Mouse (Mus musculus): ENCODE data around the gene Ppm1f. TPM values are rescaled to one million over a fixed set of nuclear protein-coding genes. Genes with fewer than 3 reads are reported as not detected.
A peak's percentile ranks its signal among the peaks of the same experiment; 100 is the strongest.

The Ppm1f gene
- polyA plus RNA-seq, 1 experiment = 11.3 TPM

DNA sequence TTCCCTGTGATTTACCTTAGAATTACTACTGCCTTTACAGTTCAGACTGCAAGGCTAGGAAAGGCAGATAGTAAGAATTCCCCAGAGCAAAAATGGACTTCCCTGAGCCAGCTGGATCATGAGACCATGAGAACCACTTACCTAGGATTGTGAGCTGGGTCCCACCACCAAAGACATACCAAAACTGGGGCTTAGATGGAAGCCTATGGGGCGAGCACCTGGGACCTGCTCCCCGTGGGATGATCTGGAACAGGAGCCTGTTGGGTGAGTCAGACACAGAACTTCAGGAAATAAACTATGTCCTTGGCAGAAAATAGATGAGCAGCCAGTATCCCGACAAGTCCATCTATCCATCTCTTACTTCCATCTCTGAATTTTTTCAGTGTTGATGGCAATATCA lies 34.0 kb upstream of the Ppm1f start:
- 52% methylated on average over 3 of the region's 3 CpGs for WGBS
- H3K27me3 ChIP-seq (ENCODE audit: control insufficient read depth, insufficient read depth, low read length) = no peaks in the 10 kb centered on the region
- no peak for DNase-seq (ENCODE audit: low read depth in 1 of 2, low spot score in 2 of 2)

DNA sequence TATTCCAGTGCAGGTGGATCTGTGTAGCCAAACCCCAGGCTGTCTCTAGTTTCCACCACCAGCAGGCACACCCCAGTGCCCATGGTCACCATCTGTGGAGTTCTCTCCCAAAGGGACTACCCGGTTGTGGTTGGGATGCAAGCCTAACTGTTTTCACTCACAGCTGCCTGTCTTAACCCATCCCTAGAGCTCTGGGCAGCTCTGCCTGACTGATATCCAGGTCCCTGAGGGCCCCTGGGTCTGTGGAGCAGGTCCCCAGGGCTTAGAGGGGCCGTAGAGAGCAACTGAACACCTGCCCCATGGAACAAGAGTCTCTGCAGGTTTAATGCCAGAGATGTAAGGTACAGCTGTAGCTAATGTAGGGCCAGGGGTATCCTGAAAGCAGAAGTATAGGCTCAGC lies 32.3 kb upstream of the Ppm1f start, which contains the start of gene Igll1:
Gene Igll1, minus strand, starts transcription at position 8 of the 400 bp plus-strand sequence.
- H3K4me3 ChIP-seq (ENCODE audit: extremely low read depth, insufficient read depth, insufficient read length) = no peak within 1 kb of the TSS
- TF ChIP-seq CTCF (IDR thresholded peaks at IDR 0.05; ENCODE audit: extremely low read depth, insufficient read depth, insufficient read length, insufficient replicate concordance) (no peak), POLR2A (IDR thresholded peaks at IDR 0.05; ENCODE audit: low read depth, low read length) (no peak)
- H3K27ac ChIP-seq (ENCODE audit: insufficient read depth, low read length) = no peak within 1 kb of the TSS
- 32% methylated on average over 2 of the region's 2 CpGs for WGBS
- H3K27me3 ChIP-seq (ENCODE audit: control insufficient read depth, insufficient read depth, low read length) = no peaks in the 10 kb centered on the region
- H3K36me3 ChIP-seq (ENCODE audit: control insufficient read depth, insufficient read depth, low read length) = no peaks in the 10 kb centered on the region
- no peak for DNase-seq (ENCODE audit: low read depth in 1 of 2, low spot score in 2 of 2)
- H3K4me1 ChIP-seq (ENCODE audit: control insufficient read depth, insufficient read depth, insufficient read length) = peaks cover 4% of the 10 kb centered on the region; the same call in 1 of the 2 replicates

More for the DNA sequence above, 34.0 kb upstream of the Ppm1f start:
- TF ChIP-seq POLR2A (IDR thresholded peaks at IDR 0.05; ENCODE audit: low read depth, low read length) = no peak
- TF ChIP-seq CTCF (IDR thresholded peaks at IDR 0.05; ENCODE audit: extremely low read depth, insufficient read depth, insufficient read length, insufficient replicate concordance) = no peak
- H3K4me1 ChIP-seq (ENCODE audit: control insufficient read depth, insufficient read depth, insufficient read length) = peaks cover 4% of the 10 kb centered on the region; the same call in 1 of the 2 replicates
- H3K36me3 ChIP-seq (ENCODE audit: control insufficient read depth, insufficient read depth, low read length) = no peaks in the 10 kb centered on the region
- no peak overlapping the region for H3K27ac ChIP-seq (ENCODE audit: insufficient read depth, low read length)
- H3K4me3 ChIP-seq (ENCODE audit: extremely low read depth, insufficient read depth, insufficient read length) = no peak overlapping the region

DNA sequence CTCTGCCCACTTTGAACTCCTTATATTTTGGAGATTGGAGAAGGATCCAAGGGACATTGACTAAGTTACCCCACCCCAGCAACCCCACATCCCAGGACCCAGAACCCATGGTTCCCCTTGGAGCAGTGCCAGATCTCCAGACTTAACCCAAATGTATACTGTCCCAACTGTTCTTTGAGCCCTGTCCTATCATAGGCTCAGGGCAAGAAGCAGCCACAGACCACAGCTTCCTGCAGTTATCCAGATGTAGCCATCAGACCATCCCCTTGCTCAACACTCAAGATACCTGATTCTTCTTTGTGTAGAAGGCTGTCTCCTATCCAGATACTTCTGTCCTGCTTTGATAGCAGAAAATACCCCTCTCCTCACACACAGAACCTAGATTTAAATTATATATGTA lies 31.1 kb upstream of the Ppm1f start:
- Histone ChIP-seq H3K27ac (ENCODE audit: insufficient read depth, low read length) (no peak overlapping the region), H3K4me1 (ENCODE audit: control insufficient read depth, insufficient read depth, insufficient read length) (peaks cover 4% of the 10 kb centered on the region; the same call in 1 of the 2 replicates), H3K4me3 (ENCODE audit: extremely low read depth, insufficient read depth, insufficient read length) (no peak overlapping the region), H3K36me3 (ENCODE audit: control insufficient read depth, insufficient read depth, low read length) (no peaks in the 10 kb centered on the region), H3K27me3 (ENCODE audit: control insufficient read depth, insufficient read depth, low read length) (no peaks in the 10 kb centered on the region)
- TF ChIP-seq CTCF (IDR thresholded peaks at IDR 0.05; ENCODE audit: extremely low read depth, insufficient read depth, insufficient read length, insufficient replicate concordance) (no peak), POLR2A (IDR thresholded peaks at IDR 0.05; ENCODE audit: low read depth, low read length) (no peak)
- no peak for DNase-seq (ENCODE audit: low read depth in 1 of 2, low spot score in 2 of 2)

DNA sequence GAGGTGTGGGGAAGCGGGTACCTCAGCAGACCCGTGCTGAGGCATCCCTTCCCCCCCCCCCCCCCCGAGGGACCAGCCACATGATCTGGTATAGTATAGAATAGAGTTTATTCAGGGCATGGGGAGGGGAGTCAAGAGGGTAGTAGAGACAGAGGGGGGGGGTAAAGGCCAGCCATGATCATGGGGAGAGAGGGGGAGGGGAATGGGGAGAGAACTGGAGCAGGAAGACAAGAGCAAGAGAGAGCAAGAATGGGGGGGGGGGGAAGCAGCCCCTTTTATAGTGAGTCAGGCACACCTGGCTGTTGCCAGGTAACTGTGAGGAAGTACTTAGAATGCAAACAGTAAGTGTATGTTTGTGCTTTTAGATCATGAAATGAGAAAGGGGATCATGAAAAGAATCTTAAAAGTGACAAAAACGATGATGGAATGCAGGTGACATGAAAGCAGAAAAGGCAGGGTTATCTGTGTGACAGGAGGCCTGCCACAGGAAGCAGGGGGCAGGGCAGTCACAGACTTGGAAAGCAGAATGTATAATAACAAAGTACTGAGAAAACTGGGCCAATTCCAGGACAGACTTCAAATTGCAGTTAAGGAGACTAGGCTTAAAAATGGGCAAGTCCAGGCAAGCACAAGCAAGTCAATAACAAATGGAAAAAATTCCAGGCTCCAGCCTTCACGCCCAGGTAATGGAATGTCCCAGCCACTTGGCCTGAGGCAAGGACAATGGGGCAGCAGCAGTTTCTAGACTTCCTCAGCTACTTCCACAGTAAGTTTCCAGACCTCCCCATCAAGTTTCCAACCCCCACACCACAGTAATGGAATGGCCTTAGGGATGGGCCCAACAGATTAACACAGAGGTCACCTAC lies 30.3 kb upstream of the Ppm1f start:
- Histone ChIP-seq H3K27me3 (ENCODE audit: control insufficient read depth, insufficient read depth, low read length) (no peaks in the 10 kb centered on the region), H3K4me3 (ENCODE audit: extremely low read depth, insufficient read depth, insufficient read length) (no peak overlapping the region), H3K27ac (ENCODE audit: insufficient read depth, low read length) (no peak overlapping the region), H3K4me1 (ENCODE audit: control insufficient read depth, insufficient read depth, insufficient read length) (peaks cover 4% of the 10 kb centered on the region; the same call in 1 of the 2 replicates), H3K36me3 (ENCODE audit: control insufficient read depth, insufficient read depth, low read length) (no peaks in the 10 kb centered on the region)
- TF ChIP-seq POLR2A (IDR thresholded peaks at IDR 0.05; ENCODE audit: low read depth, low read length) (no peak), CTCF (IDR thresholded peaks at IDR 0.05; ENCODE audit: extremely low read depth, insufficient read depth, insufficient read length, insufficient replicate concordance) (no peak)
- no peak for DNase-seq (ENCODE audit: low read depth in 1 of 2, low spot score in 2 of 2)
- WGBS = 18% methylated on average over 5 of the region's 5 CpGs

DNA sequence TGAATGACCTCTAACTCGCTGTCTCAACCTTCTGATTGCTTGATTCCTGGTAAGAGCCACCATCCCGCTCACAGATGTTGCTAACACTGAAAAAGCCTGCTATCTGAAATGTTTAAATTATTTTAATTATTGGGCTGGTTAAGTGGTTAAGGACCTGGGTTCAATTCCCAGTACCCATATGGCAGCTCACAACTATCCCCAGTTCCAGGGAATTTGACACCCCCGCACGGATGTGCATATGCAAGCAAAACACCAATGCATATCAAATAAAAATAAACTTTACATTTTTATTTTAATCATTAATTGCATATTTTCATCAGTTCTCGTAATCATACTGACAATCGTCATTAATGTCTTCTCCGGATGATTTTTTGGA lies 26.0 kb upstream of the Ppm1f start:
- Histone ChIP-seq H3K27me3 (ENCODE audit: control insufficient read depth, insufficient read depth, low read length) (no peaks in the 10 kb centered on the region), H3K36me3 (ENCODE audit: control insufficient read depth, insufficient read depth, low read length) (no peaks in the 10 kb centered on the region; the same call in 1 of the 2 replicates), H3K27ac (ENCODE audit: insufficient read depth, low read length) (peak overlapping the region; percentile 79; the same call in 1 of the 2 replicates), H3K4me1 (ENCODE audit: control insufficient read depth, insufficient read depth, insufficient read length) (peaks cover 4% of the 10 kb centered on the region; the same call in 1 of the 2 replicates), H3K4me3 (ENCODE audit: extremely low read depth, insufficient read depth, insufficient read length) (peak overlapping the region; percentile 73; the same call in 1 of the 2 replicates)
- no peak for DNase-seq (ENCODE audit: low read depth in 1 of 2, low spot score in 2 of 2)
- TF ChIP-seq POLR2A (IDR thresholded peaks at IDR 0.05; ENCODE audit: low read depth, low read length) (no peak), CTCF (IDR thresholded peaks at IDR 0.05; ENCODE audit: extremely low read depth, insufficient read depth, insufficient read length, insufficient replicate concordance) (no peak)
- 37% methylated on average over 7 of the region's 7 CpGs for WGBS

DNA sequence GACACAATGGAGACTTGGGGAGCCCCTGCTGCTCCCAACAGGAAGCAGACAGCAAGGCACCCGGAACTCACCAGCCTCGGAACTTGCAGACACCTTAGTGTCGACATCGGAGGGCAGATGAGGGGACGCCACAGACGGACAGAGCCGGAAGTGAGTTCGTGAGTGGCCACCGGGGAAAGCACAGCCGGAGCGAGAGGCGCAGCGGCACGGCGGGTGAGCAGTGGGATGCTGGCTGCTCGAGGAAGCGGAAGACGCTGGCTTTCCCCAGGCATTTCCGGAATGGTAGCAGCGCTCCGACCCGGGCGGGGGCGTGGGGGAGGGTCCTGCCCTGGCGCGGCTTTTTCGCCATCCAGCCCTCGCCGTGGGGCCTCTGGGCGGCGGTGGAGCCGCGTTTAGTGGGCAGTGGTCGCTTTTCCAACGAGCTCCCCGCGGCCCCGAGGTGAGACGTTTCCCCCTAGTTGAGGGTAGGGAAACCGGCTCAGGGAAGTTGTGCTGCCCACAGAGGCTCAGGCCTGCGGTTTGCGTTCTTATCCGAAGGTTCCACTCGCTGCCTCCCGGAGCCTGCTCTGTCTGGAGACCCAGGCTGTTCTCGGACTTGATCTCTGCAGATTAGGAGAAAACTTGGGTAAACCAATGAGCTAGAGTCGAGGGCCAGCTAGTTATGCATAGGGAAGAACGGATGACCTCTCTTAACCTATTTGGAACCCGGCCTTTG lies 25.5 kb upstream of the Ppm1f start, which contains the start of the genes Top3b and Vpreb1:
Gene Top3b, plus strand, starts transcription at position 120 of the 715 bp plus-strand sequence.
Gene Vpreb1, minus strand, starts transcription at position 227 of the 715 bp plus-strand sequence.
- peak; percentile 79 to 84 for DNase-seq (ENCODE audit: low read depth in 1 of 2, low spot score in 2 of 2)
- H3K27me3 ChIP-seq (ENCODE audit: control insufficient read depth, insufficient read depth, low read length) = no peaks in the 10 kb centered on the region
- TF ChIP-seq CTCF (IDR thresholded peaks at IDR 0.05; ENCODE audit: extremely low read depth, insufficient read depth, insufficient read length, insufficient replicate concordance) (0 out of 2 replicates have a peak, but pooled peaks have one; percentile 0), POLR2A (IDR thresholded peaks at IDR 0.05; ENCODE audit: low read depth, low read length) (peak; percentile 59)
- peaks cover under 1% of the 10 kb centered on the region; the same call in 1 of the 2 replicates for H3K36me3 ChIP-seq (ENCODE audit: control insufficient read depth, insufficient read depth, low read length)
- 0% methylated on average over 48 of the region's 49 CpGs for WGBS
- H3K27ac ChIP-seq (ENCODE audit: insufficient read depth, low read length) = peak within 1 kb of the TSS; percentile 79
- H3K4me3 ChIP-seq (ENCODE audit: extremely low read depth, insufficient read depth, insufficient read length) = peak within 1 kb of the TSS; percentile 73
- peaks cover 4% of the 10 kb centered on the region; the same call in 1 of the 2 replicates for H3K4me1 ChIP-seq (ENCODE audit: control insufficient read depth, insufficient read depth, insufficient read length)

Measured in spleen, adult 2 months (tissue).